Mouse (Mus musculus) mature B cell (primary cell): ENCODE measurements around the gene Tat.
"Not testable (repeated sequence)": the region's sequence is repeated elsewhere in the genome, so short reads cannot be mapped to it uniquely, and the experiment has no call there.

Experiments used
- in situ Hi-C: fragments of 300-500 bp; cut with MboI; formaldehyde crosslinking; loops from 2 replicates; pipeline ENCODE4 v1.14.3; 2019

The Tat gene

DNA sequence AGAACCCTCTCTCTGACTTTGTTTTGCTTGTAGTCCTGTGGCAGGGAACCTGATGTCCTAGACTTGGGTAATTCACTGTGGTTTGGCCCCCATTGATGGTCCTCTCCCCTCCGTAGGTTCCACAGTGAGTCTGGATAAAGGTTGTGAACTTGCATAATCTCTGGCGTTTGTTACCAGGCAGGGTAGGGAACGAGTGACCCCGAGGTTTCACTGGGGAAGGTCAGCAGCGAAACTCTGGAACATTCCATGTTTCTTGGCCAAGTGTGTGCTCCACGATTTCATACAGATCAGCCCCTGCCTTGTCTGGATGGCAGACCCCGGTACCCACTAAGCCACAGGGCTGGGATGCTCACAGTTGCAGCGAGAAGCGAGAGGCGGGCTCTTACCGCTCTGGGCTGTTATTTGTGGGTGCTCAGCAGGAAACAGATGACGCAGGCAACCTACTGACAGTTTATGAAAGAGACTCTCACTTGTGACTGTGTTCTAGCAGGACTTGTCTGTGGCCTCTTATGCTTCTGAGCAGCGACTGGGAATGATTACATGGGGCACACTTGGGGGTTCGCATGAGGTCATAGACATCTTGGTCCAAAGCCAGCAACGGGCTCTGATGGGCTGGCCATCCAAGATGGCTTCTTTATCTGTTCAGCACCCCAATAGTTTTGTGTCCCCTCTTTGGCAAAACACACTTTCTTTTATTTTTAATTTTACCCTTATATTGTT lies 7.7 kb upstream of the Tat start:
- in situ Hi-C loops, result no loop called here

DNA sequence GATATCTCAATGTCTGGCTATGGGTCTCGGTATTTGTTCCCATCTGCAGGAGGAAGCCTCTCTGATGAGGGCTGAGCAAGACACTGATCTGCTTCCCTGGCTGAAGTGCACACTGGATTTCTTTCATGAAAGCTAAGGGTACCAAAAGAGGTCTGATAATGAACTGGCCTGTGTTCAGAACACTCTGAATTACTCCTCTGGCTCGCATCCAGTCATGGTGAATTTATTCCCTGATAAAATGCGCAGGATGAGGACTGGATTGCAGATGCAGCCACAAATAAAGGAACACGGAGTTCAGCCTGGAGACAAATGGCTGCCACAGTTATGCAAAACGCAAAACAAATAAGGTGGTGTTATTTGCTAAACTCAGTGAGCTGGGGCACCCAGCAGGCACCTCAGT lies 6.3 kb upstream of the Tat start:
- in situ Hi-C loops, result no loop called here

DNA sequence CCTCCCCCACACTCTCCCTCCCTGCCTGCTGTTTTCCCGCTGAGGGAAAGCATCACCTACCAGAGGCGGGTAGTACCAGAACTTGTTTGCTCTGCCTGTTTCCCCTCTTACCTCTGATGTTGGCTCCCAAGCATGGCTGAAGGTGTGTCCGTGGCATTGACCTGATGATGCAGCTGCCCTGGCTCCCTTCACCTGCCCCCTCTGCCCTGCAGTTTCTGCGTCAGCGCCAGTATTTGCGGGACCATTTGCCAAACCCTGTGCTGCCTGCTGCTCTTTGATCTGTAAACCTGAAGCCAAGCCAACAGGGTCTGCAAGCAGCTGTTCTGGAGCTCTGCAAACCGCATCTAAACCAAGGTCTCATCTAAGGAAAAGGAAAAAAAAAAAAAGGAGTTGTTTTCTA lies 3.9 kb upstream of the Tat start:
- in situ Hi-C loops, result no loop called here

DNA sequence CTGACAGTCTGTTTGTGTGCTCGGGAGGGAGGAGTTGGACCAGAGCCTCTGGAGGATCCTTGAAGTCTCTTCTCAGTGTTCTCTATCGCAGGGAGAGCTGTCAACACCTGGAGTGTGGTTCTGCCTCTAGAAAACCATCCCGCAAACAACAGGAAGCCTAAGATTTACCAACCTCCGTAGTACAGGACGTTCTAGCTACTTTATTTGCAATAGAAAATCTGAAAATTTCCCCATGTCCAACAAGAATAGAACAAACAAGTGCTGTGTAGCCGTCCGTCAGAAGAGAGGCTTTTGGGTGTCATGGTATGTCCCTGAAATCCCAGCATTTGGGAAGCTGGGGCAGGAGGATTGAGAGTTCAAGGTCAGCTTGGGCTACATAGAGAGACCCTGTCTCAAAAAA lies 2.5 kb upstream of the Tat start:
- in situ Hi-C loops, result no loop called here

DNA sequence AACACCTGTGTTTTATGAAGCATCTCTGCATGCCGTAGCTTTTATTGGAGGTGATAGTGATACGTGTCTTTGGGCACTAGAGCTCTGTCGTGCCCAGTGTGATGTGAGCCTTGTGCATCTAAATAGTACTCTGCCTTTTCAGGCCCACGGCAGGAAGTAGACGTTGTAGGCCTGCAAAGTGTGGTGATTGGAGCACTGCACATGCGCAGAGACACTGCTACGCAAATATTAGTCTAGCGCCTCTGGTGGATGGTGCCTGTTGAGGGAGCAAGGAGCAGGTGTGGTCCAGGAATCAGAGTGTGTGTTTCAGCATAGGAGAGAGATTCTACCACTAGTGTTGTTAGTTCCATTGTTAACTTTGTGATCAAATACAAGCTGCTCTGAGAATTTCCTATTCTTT lies 1.1 kb upstream of the Tat start:
- in situ Hi-C loops, result no loop called here

DNA sequence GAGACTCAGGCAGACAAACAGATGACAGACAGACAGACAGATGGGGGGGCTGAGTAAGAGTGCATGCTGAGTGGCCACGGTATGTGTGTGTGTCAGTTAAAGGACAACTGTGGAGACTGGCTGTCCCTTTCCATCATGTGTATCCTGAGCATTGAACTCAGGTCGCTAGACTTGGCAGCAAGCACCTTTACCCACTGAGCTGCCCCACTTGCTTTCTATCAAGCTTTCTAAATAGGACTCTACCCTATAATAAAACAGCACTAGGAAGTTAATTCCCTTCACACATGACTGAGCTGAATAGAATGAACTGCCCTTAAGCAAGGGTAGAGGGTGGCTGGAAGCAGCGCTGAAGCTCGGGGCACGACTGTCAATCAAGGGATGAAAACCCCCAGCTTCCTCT lies 1.9 kb downstream of the Tat start:
- in situ Hi-C loops, result no loop called here

DNA sequence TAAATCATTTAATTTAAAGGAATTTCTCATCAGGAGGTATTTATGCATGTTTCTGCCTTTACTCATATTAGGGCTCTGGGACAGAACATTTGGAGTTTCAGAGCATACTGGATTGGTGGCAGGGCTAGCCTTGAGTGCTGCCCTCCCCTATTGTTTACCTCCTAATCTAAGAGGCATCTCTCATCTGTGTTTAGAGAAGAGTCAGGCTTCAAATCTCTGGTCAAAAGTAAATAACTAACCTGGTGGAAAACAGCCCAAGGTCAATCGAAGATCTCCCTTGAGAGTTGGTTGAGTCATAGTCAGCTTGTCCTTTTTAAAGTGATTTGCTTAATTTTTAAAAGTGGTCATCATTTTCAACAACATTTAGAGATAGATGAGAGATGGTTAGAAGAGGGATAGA lies 2.7 kb downstream of the Tat start:
- in situ Hi-C loops, result no loop called here

DNA sequence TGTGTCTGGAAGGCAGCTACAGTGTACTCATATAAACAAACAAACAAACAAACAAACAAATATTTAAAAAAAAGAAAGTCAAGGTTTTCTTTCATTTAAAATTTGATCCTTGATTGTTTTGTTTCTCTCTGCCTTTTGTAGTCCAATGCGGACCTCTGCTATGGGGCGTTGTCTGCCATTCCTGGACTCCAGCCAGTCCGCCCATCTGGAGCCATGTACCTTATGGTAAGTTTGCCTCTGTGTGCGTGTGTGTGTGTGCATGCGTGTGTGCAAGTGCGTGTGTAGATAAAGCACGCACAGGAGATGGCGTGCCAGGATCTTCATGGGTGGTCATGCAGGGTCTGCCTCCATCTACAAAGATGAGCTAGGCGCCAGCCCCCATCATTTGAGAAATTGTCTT lies 7.1 kb downstream of the Tat start:
- in situ Hi-C loops, result no loop called here

DNA sequence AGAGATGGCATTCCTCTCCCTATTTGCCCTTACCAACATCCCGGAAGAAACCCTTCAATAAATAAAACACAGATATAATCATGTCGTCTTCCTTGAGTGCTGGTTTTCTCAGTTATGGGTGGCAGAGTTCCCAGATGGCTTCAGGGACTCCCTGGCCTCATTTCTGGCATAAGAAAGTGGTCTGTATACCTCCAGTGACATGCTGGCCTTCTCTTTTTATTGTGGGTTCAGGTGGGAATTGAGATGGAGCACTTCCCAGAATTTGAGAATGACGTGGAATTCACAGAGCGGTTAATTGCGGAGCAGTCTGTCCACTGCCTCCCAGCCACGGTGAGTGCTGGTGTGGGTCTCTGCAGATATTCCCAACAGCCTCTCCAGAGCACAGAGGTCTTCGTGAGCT lies 7.8 kb downstream of the Tat start:
- in situ Hi-C loops, result no loop called here

DNA sequence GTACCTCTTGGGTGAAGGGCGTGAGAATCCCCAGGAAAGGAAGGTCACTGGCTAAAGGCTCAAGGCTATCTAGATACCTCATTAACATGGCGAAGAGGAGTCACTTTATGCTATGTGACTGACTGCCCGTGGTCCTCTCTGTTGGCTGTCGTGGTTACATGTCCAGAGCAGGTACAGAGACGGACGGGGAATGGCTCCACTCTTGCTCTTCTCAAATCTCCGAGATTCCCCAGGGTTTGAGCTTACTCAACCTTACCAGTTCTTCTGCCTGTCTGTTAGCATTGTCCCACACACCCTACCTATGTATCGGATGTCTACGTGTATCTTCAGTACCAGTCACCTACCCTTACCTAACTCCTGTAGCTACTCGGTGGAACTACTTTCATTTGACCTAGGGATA lies 9.7 kb downstream of the Tat start:
- in situ Hi-C loops, result no loop called here

DNA sequence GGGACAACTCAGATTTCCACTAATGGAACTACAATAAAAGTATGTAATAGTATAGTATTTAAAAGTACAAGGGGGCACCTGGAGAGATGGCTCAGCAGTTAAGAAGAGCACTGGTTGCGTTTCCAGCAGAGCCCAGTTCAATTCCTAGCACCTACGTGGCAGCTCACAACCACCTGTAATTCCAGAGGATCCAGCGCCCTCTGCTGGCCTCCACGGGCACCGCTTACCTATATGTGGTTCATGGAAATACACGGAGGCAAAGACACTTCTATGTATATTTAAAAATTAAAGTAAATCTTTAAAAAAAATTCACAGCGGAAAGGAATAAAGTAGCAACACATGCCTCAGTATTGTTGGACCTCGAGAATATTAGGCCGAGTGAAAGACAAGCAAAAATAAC lies 12.7 kb downstream of the Tat start:
- in situ Hi-C loops, result no loop called here

DNA sequence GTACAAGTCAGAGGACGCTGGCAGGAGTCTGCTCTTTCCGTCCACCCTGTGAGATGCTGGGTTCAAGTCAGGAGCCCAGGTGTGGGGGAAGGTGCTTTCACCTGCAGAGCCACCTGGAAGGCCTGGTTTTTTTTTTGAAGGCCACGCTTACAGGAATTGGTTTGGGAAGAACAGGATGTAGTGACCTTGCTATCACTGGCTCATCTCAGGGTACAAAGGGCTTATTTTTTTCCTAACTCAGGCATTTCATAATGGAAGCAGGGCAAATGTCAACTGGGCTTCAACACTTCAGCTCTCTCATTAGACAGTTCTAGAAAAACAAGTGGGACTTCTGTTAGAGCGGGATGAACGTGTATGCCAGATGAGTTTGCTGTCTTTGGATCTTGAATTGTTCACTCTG lies 14.1 kb downstream of the Tat start:
- in situ Hi-C loops, result no loop called here

DNA sequence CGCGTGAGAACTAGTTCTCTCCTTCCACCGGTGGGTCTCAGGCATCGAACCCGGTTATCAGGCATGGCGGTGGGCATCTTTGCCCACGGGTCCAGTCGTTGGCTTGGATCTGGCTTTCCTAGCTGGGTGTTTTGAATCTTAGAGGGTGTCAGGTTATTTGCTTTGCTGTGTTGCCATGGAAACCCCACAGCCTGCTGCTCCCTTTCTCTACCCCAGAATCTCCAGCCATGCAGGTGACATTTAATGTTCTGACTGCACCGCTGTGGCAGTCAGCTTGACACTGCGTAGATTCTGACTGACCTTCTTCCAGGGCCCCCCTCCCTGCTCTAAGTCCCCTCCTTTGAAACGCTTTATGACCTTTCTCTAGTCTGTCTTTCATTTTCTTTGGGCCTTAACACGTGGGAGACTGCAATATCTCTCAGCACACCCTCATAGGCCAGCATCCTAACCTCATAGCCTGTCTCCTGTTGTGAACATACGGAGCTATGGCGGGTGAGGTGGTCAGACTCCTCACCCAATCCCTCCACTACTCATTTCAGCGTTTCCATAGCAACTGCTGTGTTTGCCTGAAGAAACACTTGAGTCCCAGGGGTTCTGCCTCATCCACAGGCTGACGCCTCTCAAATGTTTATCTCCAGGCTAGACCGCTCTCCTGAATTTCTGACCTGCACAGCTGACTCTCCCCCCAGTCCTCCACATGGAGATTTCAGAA lies 16.2 kb downstream of the Tat start:
- in situ Hi-C loops, result no loop called here

DNA sequence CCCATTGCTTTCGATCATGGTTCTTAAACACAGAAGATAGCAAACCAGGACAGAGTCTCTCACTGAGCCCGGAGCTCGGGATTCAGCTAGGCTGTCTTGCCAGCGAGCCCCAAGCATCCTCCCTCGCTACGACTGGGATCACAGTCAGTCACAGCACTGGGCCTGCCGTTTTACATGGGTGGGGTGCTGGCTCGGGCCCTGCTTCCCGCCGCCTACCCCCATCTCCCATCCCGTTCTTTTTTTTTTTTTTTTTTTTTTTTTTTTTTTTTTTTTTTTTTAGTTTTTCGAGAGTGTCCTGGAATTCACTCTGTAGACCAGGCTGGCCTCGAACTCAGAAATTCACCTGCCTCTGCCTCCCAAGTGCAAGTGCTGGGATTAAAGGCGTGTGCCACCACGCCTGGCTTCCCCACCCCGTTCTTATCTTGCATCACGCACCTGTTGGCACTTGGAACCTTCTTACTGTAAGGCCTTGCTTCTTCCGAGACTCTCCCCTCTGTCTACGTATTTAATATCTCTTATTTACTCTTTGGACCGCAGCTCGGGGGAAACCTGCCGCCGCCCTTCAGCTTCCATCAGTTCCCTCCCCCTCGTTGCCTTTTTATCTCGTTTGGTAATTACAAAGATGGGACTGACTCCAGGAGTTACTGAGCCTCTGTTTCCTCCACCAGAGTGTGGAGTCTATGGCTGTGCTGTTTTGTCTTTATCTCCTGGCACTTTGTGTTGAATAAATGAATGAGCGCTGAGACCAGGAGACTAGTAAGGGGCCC lies 18.2 kb downstream of the Tat start:
- in situ Hi-C loops, result no loop called here

DNA sequence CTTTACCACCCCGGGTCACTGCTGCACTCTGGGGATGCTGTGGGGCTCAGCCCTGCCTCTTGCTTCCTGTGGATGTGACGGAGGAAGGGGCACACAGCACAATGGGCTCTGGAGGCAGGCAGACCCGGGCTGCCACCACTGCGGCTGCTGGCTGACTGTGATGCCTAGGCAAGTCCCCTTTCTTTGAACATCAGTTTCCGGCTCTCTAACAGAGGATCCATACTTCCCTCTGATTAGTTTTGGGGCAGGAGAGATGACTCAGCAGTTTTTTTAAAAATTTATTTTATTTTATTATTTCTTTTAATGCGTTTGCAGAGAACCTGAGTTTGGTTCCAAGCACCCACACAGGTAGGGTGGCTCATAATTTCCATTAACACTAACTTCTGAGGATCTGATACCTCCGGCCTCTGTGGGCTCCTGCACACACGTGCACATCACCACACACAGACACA lies 18.8 kb downstream of the Tat start:
- in situ Hi-C loops, result no loop called here

DNA sequence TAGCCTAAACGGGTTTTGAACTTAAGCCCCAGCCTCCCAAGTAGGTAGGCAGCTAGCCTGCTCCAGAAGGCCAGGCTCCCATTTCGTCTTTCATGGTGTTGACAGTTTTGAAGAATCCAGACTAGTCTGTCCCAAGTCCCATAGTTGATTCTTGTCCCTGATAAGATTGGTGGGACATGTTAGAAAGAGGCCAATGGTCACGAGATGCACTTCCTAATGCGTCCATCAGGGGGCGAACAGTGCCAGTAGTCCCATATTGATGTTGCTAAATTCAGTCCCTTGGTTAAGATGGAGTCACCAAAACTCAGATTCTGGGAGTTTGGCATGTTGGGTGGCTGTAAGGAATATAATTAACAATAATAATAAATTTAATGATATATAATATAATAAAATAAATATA lies 20.6 kb downstream of the Tat start:
- in situ Hi-C loops, result no loop called here

DNA sequence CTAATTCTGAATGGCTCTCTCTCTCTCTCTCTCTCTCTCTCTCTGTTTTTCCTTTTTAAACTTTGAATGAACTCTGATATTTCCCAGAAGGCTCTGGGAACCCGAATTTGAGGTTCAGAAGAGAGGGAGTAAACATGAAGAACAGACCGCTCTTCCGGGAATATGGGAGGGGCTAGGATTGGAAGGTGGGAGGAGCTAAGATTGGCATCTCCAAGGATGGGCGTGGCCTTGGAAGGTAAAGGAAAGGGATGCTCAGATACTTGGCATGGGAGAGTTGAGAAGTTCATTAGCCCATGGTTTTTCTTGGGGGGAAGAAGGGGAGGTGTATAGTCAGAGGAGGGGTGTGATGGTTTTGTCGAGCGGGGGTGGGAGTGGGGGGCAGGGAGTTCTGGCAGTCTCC lies 31.8 kb downstream of the Tat start:
- in situ Hi-C loops, result no loop called here

DNA sequence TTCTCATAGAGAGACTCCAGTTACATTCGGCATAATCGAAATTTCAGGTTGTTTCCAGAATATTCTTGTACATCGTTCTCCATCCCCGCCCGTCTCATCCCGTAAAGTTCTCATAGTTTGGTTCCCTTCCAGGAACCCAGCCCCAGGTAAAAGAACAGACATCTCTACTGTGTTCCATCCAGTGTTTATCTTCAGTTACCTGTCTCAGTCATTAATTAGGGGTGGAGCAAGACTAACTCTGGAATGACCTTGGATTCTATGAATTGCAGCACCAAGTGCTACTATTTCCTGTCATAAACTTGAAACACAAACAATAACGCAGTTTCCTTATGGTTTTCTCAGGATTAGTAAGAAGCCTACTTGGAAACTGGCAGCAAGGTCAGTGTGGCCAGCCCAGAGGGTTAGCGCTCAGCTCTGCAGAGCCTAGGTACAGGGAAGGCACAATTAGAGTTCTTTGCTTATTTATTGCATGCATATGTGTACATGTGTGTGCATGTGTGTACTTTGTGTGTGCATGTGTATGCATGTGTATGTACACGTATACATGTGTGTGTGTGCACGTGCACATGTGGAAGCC lies 32.6 kb downstream of the Tat start:
- in situ Hi-C loops, result no loop called here

DNA sequence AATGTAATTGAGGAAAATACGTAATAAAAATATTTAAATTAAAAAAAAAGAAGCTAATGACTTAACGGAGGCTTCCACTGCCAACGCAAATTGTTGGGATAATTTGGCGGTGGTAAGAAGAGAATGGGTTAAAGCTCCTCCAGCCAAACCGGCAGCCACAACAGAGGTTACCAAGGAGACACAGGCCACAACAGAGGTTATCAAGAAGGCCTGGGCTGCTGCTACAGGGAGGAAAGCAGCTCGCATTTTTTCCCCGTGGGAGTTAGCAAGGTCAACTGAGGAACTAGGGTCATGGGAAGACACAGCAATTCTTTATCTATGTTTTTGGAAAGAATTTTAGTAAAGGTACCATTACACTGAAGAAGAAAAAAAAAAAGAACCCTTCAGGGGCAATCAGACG lies 43.5 kb downstream of the Tat start:
- in situ Hi-C loops, result not testable (repeated sequence)

DNA sequence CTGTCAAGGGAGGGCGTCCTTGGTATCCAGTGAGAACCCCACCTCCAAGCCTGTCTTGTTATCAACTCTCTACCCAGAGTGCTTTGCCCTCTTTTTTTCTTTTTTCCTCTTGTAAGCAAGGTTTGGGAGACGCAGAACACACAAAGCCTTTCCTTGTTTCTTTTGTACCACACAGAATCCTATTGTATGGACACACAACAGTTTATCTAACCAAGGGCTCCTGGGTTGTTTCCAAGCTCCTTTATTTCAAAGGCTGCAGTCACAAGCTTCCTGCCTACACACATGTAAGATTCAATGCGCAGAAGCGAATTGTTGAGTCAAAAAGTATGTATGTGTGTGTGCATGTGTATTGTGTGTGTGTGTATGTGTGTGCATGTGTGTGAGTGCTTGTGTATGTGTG lies 44.1 kb downstream of the Tat start:
- in situ Hi-C loops, result no loop called here

DNA sequence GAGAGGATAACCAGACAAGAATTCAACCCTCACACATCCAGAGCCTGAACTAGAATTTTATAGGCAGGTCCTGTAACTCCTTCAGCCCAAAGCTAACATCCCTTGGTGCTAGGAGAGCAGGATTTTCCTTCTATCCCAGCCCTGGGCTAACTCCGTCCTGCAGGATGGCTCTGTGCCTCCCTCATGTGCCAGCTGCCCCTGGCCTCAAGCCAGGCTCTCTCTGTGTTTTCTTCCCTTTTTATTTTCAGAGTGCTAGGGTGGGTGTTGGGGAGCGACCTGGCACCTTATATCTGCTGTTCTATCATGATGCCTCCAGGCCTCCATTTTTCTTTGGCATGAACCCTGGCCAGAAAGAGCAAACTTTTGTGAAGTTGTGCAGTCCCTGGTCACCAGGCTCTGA lies 45.9 kb downstream of the Tat start:
- in situ Hi-C loops, result no loop called here

DNA sequence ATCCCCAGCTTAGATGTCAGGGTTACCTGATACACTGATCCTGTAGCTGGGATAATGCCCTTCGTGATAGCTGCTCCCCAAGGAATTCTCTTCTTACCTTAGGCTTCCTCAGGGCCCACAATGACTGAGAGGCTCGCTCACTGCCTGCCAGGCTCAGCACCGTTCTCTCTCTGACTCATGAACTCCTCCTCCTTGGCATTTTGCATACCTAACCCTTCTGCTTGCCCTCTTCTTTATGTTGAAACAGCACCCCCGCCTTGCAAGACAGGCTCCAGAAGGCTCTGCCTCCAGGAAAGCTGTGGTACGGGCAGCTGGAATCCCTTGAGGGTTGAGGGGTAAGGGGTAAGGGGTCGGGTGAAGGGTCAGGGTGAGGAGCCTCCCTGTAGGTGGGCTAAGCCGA lies 49.0 kb downstream of the Tat start:
- in situ Hi-C loops, result no loop called here

DNA sequence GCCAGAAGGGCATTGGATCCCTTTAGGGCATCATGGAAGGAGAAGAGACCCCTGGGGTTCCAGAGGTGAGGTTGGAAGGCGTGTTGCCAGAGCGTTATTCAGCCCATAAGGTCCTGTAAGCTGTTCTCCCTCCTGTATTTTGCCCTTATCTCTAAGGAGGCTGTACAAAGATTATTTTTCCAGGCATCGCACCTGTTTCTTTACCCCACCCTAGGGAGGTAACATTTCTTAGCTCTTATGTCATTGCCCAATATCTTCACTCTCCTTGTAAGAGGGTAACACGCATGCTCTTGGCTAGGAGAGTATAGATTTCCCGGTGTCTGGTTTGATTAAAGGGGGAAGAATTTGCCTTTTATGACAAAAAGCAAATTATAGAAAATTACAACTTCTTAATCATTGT lies 49.4 kb downstream of the Tat start, which contains the start of gene Chst4:
Gene Chst4 (minus strand): TSS at position 82 of the 400 bp plus-strand sequence.
- in situ Hi-C loops, result no loop called here
